Mouse (Mus musculus): ENCODE data around the gene Pcolce.

DNA sequence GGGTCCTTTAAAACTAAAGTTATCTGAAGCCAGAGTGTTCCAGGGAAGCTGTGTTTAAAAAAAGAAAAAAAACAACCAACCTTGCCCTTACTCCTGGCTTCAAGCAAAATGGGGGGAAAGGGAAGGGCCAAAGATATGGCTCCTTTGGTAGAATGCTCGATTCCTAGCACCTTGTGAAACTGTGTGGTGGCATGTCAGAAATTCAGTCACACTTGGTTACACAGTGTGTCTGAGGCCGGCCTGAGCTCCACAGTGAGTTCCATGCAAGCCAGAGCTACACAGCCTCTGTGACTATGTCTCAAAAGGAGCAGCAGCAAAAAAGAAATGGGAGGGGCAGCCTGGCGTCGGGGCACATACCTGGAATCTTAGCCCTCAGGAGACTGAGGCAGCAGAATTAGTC lies 35.7 kb upstream of the Pcolce start:
- TF ChIP-seq CTCF (IDR thresholded peaks at IDR 0.05; ENCODE audit: insufficient read depth, low read depth, low read length) (no peak), POLR2A (IDR thresholded peaks at IDR 0.05; ENCODE audit: insufficient read depth, low read depth, low read length) (no peak)
